Comparison of ENCODE assay signal across 29 mouse cellular contexts in the genomic region with DNA sequence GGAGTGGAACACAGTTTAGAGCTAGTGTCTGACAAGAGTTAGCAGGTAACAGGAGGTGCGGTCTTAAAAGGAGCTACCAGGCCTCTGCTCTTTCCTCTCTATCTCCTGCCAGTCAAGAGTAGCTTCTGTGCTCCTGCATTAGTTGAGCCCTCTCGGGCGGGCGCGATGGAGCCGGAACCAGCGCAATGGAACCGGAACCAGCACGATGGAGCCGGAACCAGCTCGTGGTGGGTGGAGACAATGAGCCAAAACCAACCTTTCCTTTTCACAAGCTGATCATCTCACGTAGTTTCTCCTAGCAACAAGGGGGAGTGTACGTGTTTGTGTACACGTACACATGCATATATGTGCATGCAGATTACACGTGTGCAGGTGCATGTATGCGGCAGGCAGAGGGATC.
"Had no signal": no experiment of that assay in that cellular context is flagged by ENCODE, and none has a peak within 500 bp of the region (broad histone marks: within the 10 kb centered on the region; RNA-seq: fewer than 3 reads in every experiment).

No protein-coding gene starts in this region.

- DNase-seq: gastrocnemius, postnatal 14 days; gastrocnemius, postnatal 36 days; heart, adult 11 months; heart, adult 2 months; heart, postnatal 14 days; heart, postnatal 4 days; kidney, adult 18-20 months; kidney, adult 8-10 months; kidney, postnatal 10 days; kidney, postnatal 25 days; kidney, postnatal 4 days; liver; liver, embryonic 13.5 days had no signal

- H3K4me1 ChIP-seq: heart, embryonic 13.5 days; liver, embryonic 15.5 days had no signal

- H3K4me3 ChIP-seq: heart, adult 2 months; heart, embryonic 13.5 days; heart, embryonic 15.5 days; hindbrain, embryonic 10.5 days; hindbrain, embryonic 12.5 days; intestine, embryonic 15.5 days; layer of hippocampus, adult 2 months; left cerebral cortex, adult 2 months; limb, embryonic 10.5 days; limb, embryonic 12.5 days; liver, embryonic 13.5 days; liver, embryonic 15.5 days had no signal

- H3K9ac ChIP-seq: heart, embryonic 13.5 days; heart, embryonic 15.5 days; hindbrain, embryonic 12.5 days; hindbrain, embryonic 14.5 days; intestine, embryonic 15.5 days; limb, embryonic 12.5 days; liver, embryonic 13.5 days; liver, embryonic 15.5 days had no signal

- H3K27ac ChIP-seq: heart, adult 2 months; heart, embryonic 13.5 days; heart, embryonic 15.5 days; hindbrain, embryonic 10.5 days; hindbrain, embryonic 12.5 days; hindbrain, embryonic 14.5 days; intestine, embryonic 15.5 days; layer of hippocampus, adult 2 months; left cerebral cortex, adult 2 months; limb, embryonic 10.5 days; limb, embryonic 12.5 days; liver, embryonic 13.5 days; liver, embryonic 15.5 days had no signal

- H3K4me2 ChIP-seq: heart, embryonic 11.5 days; heart, embryonic 13.5 days; heart, embryonic 15.5 days; hindbrain, embryonic 12.5 days; hindbrain, embryonic 14.5 days; intestine, embryonic 15.5 days; limb, embryonic 12.5 days; liver, embryonic 11.5 days; liver, embryonic 13.5 days; liver, embryonic 15.5 days had no signal

- ATAC-seq: hindbrain, embryonic 16.5 days; inflammation-experienced regulatory T-cells, adult 6 months; intestine, embryonic 15.5 days; intestine, postnatal 0 days had no signal

- H3K9me3 ChIP-seq: heart, embryonic 13.5 days; heart, embryonic 15.5 days; hindbrain, embryonic 12.5 days; intestine, embryonic 15.5 days; limb, embryonic 10.5 days; liver, embryonic 13.5 days; liver, embryonic 15.5 days had no signal

- H3K27me3 ChIP-seq: heart, embryonic 13.5 days; heart, embryonic 15.5 days; hindbrain, embryonic 12.5 days; intestine, embryonic 15.5 days; limb, embryonic 12.5 days; liver, embryonic 13.5 days; liver, embryonic 15.5 days had no signal
